Mouse (Mus musculus) embryo, embryonic 11.5 days (tissue): ENCODE measurements around the gene Pwp2.
"Not testable (repeated sequence)": the region's sequence is repeated elsewhere in the genome, so short reads cannot be mapped to it uniquely, and the experiment has no call there.

Experiments
- DNase-seq: peaks from one replicate; pipeline ENCODE4 v3.0.0-alpha.2; 2012; ENCODE audit warnings: low read depth, low spot score

Gene Pwp2

DNA sequence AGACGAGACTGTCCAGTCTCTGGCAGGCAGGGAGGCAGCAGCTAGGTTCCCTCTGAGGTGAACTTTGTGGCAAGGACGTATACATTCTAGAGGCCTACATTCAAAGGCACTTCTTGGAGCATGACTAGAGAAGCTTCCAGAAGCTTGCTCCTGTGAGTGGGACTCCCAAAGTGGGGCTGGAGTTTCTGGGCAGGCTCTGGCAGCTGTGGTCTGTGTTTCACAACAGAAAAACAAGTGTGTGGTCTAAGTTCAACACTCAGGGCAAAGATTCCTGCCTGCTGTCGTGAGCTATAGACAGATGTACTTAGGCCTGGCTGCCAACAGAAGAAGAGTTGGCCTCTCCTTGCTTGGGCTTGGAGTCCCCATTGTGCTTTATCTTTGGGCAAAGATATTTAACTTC, 44.1 kb downstream of the Pwp2 start:
- DNase-seq = no peak

DNA sequence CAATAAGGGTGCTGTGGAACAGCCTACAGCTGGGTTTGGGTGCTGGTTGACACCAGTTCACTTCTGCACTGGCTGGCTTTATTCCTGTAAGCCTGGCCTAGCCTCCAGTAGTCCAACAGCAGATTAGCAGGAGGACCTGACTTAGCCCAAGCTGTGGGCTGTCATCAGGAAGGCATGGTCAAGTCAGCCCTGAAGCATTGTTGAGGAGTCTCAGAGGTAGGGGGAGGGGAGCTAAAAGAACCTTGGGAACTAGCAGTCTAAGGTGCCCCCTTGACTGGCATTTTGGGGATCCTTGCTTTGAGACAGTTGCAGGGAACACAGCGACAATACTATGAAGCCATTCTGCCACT, 44.7 kb downstream of the Pwp2 start:
- DNase-seq = no peak

DNA sequence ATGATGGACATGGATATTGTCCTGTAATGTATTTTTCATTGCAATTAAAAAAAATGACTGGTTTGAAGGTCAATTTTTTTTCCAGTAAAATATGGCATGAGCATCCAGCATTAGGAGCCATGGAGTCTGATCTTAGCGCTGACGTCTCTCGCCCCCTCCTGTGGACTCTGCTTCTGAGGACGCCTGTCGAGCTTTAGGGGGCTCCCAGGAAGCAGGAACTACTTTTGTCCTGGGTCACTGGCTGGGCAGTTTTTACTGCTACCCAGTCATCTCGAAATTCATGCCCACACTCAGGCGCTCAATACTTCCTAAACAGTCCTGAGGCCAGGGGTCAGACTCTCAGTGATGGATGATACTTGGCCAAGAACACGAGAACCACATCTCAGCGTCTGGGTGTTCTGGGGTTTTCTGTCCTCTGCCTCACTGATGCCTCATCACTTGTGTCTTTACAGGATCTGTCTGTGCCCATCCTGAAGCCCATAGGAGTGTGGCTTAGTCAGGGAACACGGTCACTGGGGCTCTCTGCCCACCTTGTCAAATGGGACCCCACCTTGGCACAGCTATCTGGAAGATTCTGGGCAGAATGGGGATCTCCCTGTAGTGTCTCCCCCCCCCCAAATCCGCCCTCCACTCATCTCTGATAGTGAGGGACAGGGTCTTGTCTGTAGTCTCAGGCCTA, 45.2 kb downstream of the Pwp2 start:
- DNase-seq = no peak

DNA sequence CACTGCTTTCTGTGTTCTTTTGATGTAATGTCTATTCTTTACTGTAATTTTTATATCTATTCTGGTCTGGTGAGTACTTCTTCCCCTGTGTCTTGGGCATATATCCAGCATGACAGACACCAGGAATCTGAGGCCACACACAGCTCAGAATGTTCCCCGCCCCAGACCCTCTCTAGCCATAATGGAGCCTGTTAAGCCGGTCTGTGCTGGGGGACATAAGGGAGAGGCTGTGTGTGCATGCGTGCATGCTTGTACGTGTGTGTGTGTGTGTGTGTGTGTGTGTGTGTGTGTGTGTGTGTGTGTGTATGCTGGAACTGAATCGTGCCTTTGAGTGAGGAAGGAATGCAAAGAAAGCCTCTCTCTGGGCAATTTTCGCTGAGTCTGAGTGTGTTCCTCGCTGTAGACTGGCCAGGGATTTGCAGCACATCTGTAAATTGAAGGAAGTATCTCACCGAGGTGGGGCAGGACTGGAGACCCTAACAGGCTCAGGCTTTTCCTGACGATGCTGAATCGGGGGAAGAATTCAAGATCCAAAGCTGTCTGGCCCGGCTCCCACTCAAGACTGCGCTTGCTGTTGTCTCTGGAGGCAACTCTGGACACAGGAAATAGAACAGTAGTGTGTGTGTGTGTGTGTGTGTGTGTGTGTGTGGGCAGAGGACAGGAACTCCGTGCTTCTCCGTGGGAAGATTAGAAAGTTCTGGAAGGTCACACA, 46.0 kb downstream of the Pwp2 start:
- DNase-seq = no peak

DNA sequence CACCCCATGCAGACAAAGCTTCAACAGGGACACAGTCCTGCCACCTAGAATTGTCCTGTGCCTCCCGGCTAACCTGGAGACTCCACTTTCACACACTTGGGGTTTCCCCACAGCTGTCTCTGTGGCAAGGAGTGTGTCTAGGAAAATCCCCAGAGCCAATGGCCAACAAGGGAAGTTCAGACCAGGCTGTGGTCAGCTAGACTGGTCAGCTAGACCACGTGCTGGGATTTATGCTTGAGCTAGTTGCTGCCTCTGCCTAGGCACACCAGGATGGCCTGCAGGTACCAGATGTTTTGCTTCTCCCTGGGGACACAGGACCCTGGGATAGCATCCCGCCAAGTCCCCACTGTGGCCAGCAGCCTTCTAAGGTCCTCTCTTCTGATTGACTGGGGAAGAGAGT, 47.8 kb downstream of the Pwp2 start:
- no peak for DNase-seq

DNA sequence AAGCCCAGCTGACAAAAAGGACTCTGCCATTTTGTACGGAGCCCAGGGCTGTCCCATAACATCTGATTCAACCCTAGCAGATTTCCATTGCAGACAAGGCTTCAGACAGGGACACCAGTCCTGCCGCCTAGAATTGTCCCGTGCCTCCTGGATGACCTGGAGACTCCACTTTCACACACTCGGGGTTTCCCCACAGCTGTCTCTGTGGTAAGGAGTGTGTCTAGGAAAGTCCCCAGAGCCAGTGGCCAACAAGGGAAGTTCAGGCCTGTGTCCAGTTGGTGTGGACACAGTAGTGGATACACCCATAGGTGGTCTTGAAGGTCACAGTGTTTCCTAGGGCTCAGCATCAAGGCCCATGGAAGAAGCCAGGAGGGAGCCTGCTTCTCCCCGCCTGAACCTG, 49.0 kb downstream of the Pwp2 start:
- DNase-seq = no peak

DNA sequence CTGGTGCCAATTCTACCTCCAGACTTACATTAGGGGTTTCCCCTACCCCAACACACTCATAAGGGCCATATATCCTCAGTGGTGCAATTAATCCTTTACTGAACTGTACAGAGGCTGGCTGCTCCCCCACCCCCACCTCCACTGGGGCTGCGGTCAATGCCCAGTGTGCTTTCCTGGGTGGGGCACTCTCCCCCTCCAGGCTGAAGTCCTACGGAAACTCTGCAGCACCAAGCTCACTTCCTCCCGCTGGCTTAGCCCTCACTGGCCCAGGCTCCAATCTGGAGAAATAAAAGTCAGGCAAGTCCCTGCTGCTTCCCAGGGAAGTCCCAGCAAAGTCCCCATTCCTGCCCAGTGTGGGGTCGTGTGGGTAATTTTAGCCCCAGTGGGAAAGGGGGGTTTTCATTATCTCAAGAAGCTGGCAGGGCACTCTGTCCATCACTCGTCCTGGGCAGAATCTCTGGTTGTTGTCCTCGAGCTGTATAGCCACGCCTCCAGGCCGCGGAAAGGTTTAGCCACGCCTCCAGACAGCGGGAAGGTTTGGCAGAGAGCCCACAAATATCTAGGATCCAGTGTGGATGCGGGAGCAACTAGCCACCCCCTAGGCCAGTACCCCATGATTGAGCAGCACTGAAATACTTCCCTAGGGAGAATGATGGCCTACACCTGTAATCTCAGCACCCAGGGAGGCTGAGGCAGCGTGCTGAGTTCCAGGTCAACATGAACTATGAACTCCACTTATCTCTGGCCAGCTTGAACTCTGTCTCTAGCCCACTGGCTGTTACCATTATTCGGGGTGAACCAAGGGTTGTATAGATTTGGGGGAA, 49.8 kb downstream of the Pwp2 start:
- no peak for DNase-seq

DNA sequence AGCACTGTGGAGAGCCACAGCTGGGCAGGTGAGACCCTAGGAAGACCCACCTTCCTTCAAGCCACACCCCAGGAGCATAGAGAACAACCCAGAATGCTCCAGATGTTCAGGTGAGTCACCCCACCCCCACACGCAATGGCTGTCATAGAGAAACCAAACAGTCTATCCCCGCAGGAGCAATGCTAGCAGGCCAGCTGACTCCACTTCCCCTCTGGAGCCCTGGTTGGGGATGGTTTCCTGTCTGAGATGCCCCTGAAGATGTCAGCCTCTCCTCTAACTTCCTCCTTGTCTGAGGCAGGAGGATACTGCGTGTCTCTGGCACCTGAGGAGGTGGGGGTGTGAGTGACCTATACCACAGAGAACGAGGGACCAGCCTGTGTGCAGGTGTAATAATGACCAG, 50.5 kb downstream of the Pwp2 start:
- no peak for DNase-seq

DNA sequence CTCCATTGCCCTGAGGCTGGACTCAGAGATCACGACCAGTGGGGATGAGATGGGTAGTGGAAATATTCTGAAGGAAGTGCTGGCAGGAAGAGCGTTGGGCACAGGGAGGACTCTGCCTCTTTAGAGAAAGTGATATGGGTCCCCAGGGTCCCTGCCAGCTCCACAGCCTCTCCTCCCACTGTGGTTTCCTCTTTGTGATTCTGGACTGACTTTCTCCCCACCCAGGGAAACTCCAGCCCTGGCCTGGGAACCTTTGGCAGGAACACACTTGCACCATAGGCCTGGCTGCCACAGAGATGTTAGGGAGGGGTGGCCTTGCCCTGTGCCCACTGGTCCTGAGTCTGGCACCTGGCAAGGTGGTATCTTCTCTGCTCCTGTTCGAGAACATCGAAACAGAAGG, 55.0 kb downstream of the Pwp2 start:
- DNase-seq = no peak

DNA sequence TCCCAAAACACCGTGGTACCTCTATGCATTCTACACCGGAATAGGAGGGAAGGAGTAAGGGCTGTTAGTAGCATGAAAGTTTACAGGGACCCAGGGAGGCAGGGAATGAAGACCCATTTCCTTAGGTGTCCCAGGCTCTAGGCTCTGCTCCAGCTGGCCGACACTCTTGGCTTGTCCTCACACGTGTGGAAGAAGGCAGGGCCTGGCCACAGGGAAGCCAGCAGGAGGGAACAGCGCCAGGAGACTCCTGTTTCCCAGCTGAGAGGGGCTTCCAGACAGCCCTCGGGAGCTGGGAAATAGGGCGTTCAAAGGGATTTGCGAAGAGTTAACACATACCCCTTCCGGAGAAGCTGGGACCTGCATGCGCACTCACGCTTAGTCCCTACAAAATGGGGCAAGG, 55.5 kb downstream of the Pwp2 start:
- no peak for DNase-seq

DNA sequence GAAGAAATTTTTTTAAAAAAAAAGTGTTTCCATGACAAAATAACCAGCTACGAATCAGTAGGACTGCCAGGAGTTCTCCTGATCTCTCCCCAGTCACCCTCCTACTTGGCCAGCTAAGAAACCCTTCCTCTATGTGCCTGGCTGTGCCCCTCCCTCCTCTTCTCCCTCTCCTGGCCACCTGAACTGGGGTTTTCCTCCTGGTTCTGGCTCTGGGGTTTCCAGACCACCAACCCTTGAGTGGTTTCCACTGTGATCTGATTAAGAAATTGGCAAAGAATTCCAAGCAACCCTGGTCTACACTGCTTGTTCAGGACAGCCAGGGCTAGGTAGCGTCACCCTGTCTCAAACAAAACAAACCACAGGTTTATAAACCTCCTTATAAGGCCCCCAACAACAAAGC, 56.3 kb downstream of the Pwp2 start:
- DNase-seq = no peak

DNA sequence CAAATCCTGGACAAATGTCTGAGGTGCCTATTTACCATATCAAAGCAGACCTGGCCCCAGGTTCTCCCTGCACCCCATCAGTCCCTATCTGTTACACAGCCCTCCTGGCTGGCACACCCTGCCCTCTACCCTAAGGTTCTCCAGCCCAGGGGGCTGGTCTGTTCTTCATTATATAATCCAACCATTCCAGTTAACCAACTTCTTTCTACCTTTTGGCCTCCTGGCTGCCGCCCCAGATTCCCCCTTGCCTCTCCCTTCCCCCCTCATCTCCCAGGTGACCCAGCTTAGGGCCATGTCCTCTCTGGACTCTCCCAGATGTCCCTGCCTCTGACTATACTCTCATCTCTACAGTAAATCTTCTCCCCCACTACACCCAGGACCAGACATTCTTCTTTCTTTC, 57.0 kb downstream of the Pwp2 start:
- no peak for DNase-seq

DNA sequence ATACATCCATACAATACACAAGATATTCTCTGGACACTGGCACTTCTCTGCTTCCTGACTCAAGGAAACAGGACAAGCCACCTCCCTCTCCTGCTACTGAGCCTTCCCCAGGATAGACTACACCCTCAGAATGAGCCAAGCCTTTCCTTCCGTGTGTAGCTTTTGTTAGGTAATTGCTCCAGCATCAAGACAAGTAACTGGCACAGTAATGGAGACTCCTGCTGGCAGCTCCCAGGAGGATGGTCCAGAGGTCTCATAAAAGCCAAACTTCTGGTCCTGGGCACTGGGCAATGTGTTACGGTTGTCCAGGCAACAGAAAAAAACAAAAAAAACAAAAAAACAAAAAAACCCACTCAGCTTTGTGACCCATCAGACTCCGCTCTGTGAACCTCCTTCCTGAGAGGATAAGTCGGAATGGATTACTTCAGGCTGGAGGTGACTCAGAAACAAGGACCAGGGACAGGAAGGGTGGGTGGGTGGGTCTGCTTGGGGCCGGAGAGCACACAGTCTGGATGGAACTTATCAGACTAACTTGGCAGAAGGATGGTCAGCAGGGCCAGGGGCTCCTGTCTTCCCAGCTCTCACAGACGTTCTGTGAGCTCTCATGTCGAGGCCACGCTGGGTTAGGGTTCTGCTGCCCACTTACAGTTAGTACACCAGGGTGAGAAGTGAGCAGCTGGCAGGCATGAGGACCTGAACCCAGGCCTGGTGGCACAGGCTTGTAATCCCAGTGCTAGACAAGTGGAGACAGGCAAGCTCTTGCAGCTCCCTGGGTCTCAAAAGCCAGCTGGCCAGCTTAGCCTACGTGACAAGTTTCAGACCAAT, 57.7 kb downstream of the Pwp2 start:
- DNase-seq = no peak

DNA sequence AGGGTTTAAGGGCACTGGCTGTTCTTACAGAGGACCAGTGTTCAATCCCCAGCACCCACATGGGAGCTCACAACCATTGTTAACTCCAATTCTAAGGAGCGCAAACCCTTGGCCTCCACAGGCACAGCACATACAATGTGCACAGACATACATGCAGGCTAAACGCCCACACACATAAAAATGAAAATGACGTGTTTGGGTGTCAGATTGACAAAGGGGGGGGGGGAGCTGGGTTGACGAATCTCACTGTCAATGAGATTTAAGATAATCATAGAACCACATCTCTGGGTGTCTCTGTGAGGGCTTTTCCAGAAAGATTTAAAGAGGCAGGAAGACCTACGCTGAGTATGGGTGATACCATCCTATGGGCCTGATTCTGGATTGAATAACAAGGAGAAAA, 58.6 kb downstream of the Pwp2 start:
- DNase-seq = no peak

DNA sequence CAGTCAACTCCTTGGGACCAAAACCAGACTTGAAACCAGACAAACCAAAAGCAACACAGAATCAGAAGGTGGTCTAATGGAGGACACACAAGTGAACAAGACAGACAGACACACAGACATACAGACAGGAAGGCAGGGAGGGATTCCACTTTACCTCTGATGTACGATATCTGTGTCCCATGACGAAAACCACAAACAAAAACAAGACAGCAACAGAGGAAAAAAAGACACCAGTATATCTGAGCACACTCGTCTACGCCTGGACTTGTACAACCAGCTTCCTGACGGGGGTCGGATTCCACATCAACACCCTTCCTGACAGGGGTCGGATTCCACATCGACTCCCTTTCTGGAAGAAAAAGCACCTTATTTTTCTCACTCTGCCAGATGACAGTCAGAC, 59.9 kb downstream of the Pwp2 start:
- DNase-seq = not testable (repeated sequence)

DNA sequence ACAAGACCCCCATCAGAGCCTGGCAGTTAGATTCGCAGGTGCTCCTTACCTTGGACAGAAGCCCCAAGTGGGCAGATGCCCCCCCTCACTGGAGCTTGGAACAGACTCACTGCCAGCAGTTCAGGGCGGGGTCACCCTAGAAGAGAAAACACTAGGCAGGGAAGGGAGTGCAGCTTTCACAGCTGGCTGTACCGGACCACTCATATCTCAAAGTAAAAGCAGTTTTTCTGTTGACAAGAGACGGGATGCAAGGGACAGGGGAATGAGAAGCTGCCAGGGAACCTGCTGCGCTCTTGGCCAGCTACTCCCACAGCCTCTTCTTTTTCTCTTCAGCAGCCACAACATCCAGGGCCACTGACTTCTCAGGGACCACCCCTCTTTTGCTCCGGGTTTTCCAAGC, 60.8 kb downstream of the Pwp2 start:
- DNase-seq = not testable (repeated sequence)
